Mouse (Mus musculus): Measurements from ENCODE around the gene 1700021F07Rik.

Gene 1700021F07Rik

DNA sequence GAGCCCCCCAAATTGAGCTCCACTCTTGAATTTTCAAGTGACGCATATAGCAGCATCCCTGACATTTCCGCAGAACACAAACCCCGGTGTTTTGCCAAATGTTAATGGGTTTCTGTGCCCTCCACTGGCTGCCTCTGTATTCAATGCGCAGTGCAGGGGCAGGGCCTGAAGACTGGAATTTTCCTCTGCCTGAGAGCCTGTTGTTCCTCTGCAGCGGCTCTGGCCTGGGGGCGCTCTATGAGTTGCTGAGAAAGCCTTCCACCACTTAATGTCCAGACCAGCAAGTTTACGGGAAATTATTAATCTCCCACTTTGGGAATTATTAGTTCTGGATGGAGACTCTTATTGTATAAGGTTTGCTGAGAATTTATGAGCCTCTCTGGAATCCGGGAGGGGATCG, 41.8 kb downstream of the 1700021F07Rik start:
- DNase-seq = peak in 1 of 2 experiments; percentile 30

All from cerebellum, postnatal 10 days (tissue).